Mouse (Mus musculus) left cerebral cortex, adult 2 months (tissue): ENCODE results near the gene Gm4450. TPM values are rescaled to one million over a fixed set of nuclear protein-coding genes. Genes with fewer than 3 reads are reported as not detected.
A peak's percentile ranks its signal among the peaks of the same experiment; 100 is the strongest.
"Not testable (repeated sequence)": the region's sequence is repeated elsewhere in the genome, so short reads cannot be mapped to it uniquely, and the experiment has no call there.

Experiments
- DNase-seq, 2 experiments: peaks; one replicate each; pipeline ENCODE4 v3.0.0; 2021 to 2022; ENCODE audit warnings: low spot score in 2 of 2, mixed read lengths in 1 of 2; ENCODE audit errors: extremely low spot score in 1 of 2
- H3K27ac ChIP-seq: fragments of 200-600 bp; 2 replicates; pipeline ENCODE4 v1.8.1; 2022
- H3K4me3 ChIP-seq: fragments of 200-600 bp; 2 replicates; pipeline ENCODE4 v1.8.1; 2022
- CTCF ChIP-seq: fragments of 200-600 bp; IDR thresholded peaks from 2 replicates; pipeline ENCODE4 v1.8.1; 2022; ENCODE audit warnings: antibody characterized with exemption, mild to moderate bottlenecking, moderate library complexity
- intact Hi-C: fragments of 180-260 bp; cut with DNase I; formaldehyde crosslinking; loops from one replicate; pipeline ENCODE4 v1.15.1; 2025
- total RNA-seq, 2 experiments: library from RNA; stranded (reverse); gene quantifications; 2 replicates each; pipeline ENCODE4 v1.2.3; 2021

Gene Gm4450
- total RNA-seq, 2 experiments from 2014 or later, result not detected

GRCm38 (mm10) chr3:98416426-98417250, 40.3 kb downstream of the Gm4450 start:
- intact Hi-C loops, result no loop called here
- DNase-seq, result no peak
- Histone ChIP-seq H3K4me3 (no peak overlapping the region), H3K27ac (peak overlapping the region; percentile 78)
- no peak for TF ChIP-seq CTCF

DNA sequence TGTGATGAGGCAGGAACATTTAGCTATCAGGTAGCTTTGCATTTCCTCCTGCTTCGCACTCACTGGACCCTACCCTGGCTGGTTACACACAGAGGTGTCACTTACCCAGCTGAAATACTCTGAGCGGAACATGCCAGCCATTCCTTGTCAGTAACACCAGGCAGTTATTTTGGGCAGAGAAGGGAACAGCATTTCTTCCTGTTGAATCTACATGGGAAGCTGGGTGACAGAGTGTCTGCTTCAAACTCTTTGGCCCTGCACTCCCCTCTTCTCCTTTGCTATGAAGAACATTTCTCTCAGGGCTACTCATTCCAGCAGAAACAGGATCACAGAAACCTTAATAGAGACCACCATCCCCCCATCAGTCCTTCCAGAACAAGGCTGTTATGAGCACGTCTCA, 42.6 kb downstream of the Gm4450 start:
- intact Hi-C loops, result no loop called here
- no peak overlapping the region for H3K4me3 ChIP-seq
- no peak for DNase-seq
- H3K27ac ChIP-seq, result peak overlapping the region; percentile 25; the same call in 1 of the 2 replicates
- TF ChIP-seq CTCF, result no peak

GRCm38 (mm10) chr3:98413733-98414132, 43.2 kb downstream of the Gm4450 start:
- TF ChIP-seq CTCF, result no peak
- Histone ChIP-seq H3K27ac (no peak overlapping the region), H3K4me3 (no peak overlapping the region)
- intact Hi-C loops, result loop anchor here (2.0 kb wide), 1 partner anchor 19 kb away; no protein-coding TSS in a partner anchor
- DNase-seq, result no peak

DNA sequence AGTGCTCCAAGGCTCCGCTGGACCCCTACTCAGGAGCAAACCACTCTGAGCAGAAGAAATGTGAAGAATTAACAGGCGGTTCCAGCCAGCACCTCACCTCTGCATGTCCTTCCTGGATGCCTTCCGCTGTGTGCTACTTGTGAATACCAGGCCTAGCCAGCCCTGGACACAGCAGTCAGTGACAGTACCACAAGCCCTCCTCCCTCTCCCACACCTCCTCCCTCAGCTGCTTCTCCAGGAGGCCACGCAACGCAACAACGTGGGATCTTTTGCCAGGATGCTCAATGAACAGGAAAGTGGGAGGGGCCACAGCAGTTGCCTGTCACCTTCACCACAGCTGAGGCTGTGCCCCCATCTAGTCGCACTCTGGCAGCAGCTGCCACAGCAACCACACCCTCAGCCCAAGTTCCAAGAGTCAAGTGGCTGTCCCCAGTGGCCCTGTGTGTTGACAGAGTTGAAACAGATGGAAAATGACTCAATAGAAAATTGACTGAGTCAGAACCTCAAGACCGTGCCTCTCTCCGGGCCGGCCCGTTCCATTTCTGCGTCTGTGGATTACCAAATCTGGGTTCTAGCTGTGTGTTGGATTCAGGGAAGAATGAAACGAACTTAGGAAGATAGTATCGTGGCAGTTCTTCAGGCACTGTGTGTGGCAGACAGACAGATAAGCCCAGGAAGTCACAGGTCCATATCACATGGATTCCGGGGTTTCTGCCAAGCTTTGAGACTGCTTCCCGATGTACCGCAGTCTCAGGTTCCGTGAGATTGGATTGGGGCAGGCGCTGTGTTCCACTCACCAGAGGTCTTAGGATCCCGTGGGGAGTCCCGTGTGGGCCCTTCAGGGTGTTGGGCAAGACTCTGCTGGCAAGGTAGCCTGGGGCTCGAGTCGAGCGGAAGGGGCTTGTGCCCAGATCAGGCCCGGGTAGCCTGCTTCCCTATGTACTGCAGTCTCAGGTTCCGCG, 46.0 kb downstream of the Gm4450 start:
- H3K27ac ChIP-seq, intact Hi-C loops, DNase-seq: not testable (repeated sequence)

DNA sequence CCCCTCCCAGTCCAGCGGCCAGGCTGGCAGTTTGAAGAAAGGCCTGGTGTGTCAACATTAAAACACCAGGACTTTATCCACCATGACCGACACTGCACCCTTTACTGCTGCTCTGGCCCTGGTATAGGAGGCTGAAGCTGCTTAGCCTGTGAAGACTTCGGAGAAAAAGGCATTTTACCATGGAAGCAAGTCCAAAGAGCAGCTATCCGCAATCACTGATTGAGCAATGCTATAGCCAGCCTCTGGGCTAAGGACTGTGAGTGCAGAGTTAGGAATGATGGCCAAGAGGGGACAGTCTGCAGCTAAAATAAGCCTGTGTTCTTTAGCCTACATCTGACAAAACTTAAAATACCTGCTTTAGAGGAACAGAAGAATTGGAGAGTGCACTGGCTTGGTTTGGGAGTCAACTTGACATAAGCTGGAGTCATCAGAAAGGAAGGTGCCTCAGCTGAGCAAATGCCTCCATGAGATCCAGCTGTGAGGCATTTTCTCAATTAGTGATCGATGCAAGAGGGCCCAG, 49.6 kb downstream of the Gm4450 start:
- not testable (repeated sequence) for H3K27ac ChIP-seq, H3K4me3 ChIP-seq, DNase-seq
- intact Hi-C loops, result loop anchor here (10.0 kb wide), 1 partner anchor 1463 kb away; no protein-coding TSS in a partner anchor

More for the DNA sequence above, 46.0 kb downstream of the Gm4450 start:
- not testable (repeated sequence) for H3K4me3 ChIP-seq

DNA sequence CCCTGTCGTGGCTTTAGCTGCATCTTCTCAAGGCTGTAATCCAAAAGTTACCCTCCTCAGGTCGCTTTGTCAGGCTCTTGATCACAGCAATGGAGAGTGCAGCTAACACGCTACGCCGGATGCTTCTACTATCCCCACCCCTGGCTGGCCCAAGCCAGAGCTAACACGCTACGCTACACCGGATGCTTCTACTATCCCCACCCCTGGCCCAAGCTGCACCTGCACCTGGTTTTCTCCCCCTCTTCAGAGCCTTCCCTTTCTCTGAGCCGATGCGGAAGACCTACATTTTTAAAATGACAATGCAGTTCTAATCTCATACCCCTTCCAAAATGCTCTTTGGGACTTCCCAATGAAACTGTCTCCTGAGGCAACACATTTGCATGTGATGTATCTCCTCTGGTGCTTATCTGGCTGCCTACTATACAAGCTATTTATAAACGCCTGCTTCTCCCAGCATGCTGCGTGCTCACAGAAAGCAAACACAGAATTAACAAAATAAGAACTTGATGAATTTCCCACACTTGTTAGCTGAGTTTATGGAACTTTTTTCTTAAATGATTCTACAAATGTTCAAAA, 50.3 kb downstream of the Gm4450 start:
- DNase-seq, result peak in 1 of 2 experiments; percentile 6
- intact Hi-C loops, result loop anchor here (10.0 kb wide), 1 partner anchor 1462 kb away; no protein-coding TSS in a partner anchor
- H3K4me3 ChIP-seq, result not testable (repeated sequence)
- H3K27ac ChIP-seq, result peak overlapping the region; percentile 36; the same call in 1 of the 2 replicates

- not testable (repeated sequence) for H3K27ac ChIP-seq
Observed at GRCm38 (mm10) chr3:98405877-98406276, 51.0 kb downstream of the Gm4450 start.

DNA sequence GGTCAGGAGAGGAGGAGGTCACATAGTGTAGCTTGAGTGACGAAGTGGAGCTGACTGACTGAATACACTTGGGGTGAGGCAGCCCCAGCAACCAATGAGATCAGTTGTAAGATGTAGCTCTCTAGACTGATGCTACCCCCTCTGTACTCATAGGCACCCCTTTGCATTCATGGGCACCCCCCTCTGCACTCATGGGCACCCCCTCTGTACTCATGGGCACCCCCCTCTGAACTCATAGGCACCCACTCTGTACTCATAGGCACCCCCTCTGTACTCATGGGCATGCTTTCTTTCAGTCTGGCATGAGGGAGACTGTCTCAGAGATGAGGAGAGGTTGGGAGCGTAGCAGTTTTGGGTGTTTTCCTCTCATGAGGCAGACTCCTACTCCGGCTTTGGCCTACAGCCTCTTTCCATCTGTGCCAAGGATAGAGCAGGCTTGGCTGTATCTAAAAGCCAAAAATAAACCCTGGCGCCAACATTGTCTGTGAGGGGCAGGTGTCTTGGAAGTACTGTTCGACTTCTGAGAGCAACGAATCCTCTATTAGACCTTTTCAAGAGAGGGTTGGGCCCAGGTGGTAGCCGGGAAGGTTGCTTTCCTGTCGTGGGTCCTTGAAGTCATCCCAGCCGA, 52.5 kb downstream of the Gm4450 start:
- H3K27ac ChIP-seq, H3K4me3 ChIP-seq, DNase-seq: not testable (repeated sequence)
- intact Hi-C loops, result loop anchor here (10.0 kb wide), 1 partner anchor 1460 kb away; no protein-coding TSS in a partner anchor

More at GRCm38 (mm10) chr3:98405877-98406276, 51.0 kb downstream of the Gm4450 start:
- not testable (repeated sequence) for DNase-seq, H3K4me3 ChIP-seq
- intact Hi-C loops, result loop anchor here (10.0 kb wide), 1 partner anchor 1461 kb away; no protein-coding TSS in a partner anchor

Other genes starting within 250 kb of the Gm4450 start
- not detected for gene Reg4, start 235.0 kb downstream of the Gm4450 start, total RNA-seq
- 1 to 10 TPM; 6.3 to 6.4 TPM for gene Hmgcs2, start 176.7 kb downstream of the Gm4450 start, total RNA-seq
- 10 to 100 TPM; 52.5 to 52.7 TPM for gene Phgdh, start 117.1 kb downstream of the Gm4450 start, total RNA-seq
- 10 to 100 TPM; 33.2 to 35.0 TPM for gene Zfp697, start 74.7 kb downstream of the Gm4450 start, total RNA-seq
- gene Hsd3b4, start 53.4 kb upstream of the Gm4450 start, total RNA-seq, result not detected
- not detected for gene Gm10681, start 131.7 kb upstream of the Gm4450 start, total RNA-seq
- gene Hsd3b5, start 173.1 kb upstream of the Gm4450 start, total RNA-seq, result not detected